Mouse (Mus musculus) WW6 (cell line): ENCODE measurements at regions not wholly inside any gene's neighbourhood (a gene's known extent, or its start where the extent isn't known, plus 50 kb on each side); places are given as distances from the start of the nearest gene placed in this dataset.

Source experiments
- DNase-seq: peaks from one replicate; pipeline ENCODE4 v3.0.0-alpha.2; 2013; ENCODE audit warnings: low read depth, low spot score

- no peak for DNase-seq
These were observed 108.1 kb downstream of the Gm10184 start for GRCm38 (mm10) chr17:89802148-89802547.

- no peak for DNase-seq
These were observed 132.7 kb downstream of the Gm10184 start for GRCm38 (mm10) chr17:89777570-89777969.

- no peak for DNase-seq
These were observed 143.9 kb downstream of the Gm10184 start for GRCm38 (mm10) chr17:89766229-89766875.

GRCm38 (mm10) chr17:89737418-89737817 lies 172.8 kb downstream of the Gm10184 start:
- DNase-seq, result no peak

GRCm38 (mm10) chr17:89725534-89725933 lies 184.7 kb downstream of the Gm10184 start:
- DNase-seq, result no peak

DNA sequence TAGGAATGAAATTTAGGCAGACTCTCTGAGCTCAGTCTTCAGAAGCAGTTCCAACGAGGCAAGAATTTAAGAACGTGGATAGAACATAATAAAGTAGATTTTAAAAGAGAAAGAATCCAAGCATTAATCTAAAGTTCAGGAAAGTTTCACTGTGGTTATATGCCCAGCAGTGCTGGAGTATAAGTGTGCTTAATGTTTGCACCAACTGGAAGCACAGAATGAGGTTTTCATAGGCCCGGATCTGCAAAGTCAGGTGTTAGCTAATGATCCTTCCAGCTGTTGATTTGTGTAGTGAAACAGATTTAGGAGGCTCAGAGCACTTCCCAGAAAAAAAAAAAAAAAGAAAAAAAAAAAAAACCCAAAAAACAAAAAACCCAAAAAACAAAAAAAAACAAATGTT lies 228.5 kb downstream of the Gm10184 start:
- no peak for DNase-seq

DNA sequence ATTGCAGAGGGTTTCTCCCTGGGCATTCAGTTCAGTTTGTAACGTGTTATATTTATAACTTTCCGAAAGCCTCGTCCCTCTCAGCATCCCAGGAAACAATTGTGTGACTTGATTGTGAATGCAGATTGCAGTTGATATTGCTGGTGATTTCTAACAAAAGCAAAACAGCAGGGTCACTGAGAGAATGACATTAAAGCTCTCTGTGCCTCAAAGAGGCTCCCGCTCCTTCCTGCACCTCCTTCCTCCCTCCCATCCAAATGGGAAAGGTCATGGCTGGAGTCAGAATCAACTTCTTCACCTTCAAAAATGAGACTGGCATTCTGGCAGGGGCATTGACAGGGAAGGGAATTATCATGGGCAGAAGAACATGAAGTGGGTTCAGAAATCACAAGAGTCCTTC lies 251.9 kb downstream of the Gm10184 start:
- DNase-seq, result no peak

DNA sequence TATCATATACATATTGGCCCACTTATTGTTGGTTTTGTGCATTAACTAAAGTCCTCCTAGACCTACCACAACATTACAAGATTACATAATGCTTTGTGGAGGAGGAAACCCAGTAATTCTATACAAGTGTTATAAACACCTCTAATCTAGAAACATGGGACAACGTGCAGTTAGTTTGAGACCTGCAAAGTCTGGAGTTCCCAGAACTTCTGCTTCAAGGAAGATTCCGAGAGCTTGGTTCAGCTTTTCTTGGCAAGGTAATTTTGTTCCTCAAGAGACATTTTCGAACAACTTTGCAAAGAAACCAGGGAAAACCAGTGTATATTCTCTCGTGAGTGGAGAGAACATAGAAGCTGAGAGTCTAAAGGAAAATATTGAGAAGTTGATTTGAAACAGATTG lies 254.0 kb downstream of the Gm10184 start:
- no peak for DNase-seq

DNA sequence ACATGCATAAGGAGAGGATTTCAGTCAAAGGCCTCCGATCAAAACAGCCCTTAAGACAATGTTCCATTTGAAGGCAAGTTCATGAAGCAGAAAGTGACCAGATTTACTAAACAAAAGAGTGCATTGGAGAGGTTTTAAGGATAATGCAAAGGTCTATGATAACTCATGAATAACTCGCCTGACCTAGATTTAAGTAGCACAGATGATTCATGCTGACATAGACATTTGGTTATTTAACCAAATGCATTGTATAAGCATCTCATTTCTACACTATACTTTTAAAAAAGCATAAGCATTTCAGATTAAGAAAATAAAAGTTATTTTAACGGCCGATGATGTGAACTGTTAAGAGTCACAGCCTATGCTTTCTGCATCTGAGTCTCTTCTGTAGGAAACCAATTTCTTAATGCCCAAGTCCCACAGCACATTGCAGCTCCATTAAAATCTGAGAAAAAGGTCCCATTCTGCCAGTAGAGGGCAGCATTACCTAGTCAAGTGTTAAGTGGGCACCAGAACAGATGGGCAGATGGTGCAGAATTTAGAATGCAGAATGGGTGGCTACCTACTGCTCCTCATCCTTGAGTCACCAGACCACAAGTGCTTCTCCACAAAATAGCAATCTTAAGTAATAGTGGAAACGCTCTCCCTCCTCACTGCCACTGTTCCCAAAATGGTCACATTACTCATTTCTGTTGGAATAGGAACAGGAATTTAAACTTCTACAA lies 256.0 kb downstream of the Gm10184 start:
- peak; percentile 1 for DNase-seq

- DNase-seq, result no peak
These were observed 264.2 kb downstream of the Gm10184 start for GRCm38 (mm10) chr17:89646000-89646399.
